Mouse (Mus musculus) CD4-positive, CD25-positive, alpha-beta regulatory T cell, adult 2 months (primary cell): ENCODE measurements around the gene Cped1.

Experiments used
- DNase-seq: peaks from one replicate; pipeline ENCODE4 v3.0.0-alpha.2; 2012; ENCODE audit warnings: low read depth, low spot score

Cped1 gene

DNA sequence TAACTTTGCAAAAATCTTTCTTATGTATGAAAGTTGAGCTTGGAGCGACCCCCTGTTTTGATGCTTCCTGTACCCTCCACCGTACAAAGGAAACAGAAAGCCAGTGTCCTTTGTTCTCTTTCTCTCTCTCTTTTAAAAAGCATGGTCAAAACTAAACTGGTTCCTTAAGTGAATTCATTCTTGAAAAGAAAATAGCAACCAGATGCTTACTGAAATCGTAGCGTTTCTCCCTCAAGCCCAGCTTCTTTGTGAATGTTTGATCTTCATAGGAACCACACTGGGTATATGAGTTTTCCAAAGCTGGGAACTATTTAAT, 40.6 kb downstream of the Cped1 start:
- no peak for DNase-seq

DNA sequence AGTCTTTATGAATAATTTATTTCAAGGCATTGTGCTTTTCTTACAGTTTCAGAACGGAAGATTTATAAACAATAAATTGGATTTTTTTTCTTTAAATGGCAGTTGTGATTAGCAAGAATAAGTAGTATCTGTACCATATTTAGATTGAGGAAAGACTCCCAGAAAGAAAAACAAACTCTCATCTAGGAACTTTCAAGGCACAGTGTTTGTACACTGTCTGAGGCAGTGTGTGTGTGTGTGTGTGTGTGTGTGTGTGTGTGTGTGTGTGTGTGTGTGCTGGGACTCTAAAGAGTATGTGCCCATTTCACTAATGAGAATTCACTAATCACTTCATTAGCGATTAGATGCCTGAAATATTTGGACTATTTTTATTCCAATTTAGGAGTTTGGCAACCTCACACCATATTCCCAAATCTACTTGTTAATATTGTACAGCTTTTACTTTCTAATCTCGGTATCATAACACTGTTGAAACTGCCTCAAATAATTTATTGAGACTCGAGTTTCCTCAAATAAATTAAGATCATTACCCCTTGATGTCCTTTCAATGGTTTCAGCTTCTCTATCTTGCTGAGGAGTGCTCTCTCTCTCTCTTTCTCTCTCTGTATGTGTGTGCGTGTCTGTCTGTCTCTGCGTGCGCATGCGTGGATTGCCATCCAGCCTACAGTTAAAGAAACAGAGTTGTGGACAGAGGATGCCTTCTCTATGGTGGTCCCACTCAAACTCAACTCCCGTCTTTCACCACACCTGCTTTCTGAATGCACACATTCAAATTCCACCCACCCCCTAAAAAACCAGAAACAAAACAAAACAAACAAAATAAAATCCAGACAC, 41.3 kb downstream of the Cped1 start:
- DNase-seq, result no peak

DNA sequence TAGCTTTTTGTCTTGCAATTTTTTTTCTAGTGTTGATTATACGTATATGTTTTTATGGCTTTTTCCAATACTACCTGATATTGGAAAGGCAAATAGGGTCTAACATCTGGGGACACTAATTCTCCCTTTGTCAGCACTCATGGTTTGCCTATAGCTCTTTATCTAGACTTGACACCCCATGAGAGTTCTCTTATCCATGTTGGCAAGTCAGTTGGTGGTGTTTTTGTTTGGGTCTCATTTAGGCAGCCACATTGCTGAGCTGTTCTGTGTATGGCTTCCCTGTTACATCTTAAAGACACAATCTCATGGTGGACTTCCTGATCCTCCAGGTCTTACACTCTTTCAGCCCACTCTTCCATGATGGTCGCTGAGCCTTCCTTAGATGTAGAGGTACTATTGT, 42.1 kb downstream of the Cped1 start:
- DNase-seq, result no peak

DNA sequence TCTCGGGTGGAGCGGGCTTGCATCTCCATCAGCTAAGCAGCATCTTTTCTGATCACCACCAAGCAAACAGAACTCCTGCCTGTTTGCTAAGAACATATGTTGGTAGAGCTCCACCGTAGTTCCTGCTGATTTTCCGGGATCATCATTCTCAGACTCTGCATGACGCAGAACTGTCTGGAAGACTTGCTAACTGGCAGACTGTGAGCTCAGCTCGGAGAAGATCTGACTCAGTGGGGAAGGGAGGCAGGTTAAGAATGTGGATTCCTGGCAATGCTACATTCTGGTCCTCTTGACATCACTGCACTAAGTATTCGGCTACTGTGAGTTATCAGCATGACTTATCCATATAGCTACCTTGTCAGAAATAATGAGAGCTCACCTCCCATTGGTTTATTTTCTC, 44.7 kb downstream of the Cped1 start:
- no peak for DNase-seq

DNA sequence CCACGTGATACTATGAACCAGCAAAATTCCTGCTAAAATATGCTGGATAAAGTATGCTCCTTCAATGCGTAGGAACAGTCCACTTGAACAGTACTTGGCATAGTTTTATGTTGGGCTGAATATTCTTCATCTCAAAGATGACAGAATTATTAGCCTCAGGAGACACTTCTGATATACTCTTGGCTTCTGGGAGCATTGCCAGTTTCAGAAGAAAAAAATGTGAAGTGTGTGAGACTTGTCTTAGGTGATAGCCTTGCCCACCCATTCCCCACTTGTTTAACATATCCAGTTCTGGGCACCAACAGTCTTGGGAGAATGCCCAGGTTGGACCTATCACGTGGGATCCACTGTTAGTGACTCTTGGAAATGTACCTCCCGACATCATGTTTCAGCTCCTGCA, 47.5 kb downstream of the Cped1 start:
- DNase-seq, result no peak

DNA sequence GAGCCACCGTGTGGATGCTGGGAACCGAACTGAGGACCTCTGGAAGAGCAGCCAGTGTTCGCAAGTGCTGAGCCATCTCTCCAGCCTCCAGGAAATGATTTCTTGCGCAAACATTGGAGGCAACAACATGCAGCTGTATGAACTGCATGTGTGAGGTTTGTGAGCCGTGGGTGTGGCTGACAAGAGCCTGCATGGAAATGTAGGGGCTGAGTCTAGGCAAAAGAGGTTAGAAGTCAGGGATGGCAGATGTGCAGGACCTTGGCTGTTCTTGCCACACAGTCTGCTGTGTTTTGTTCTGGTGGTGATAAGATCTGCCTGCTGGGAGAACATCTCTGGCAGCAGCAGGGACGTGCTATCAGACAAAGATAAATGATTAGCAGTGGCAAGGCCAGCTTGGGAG, 49.7 kb downstream of the Cped1 start:
- no peak for DNase-seq

DNA sequence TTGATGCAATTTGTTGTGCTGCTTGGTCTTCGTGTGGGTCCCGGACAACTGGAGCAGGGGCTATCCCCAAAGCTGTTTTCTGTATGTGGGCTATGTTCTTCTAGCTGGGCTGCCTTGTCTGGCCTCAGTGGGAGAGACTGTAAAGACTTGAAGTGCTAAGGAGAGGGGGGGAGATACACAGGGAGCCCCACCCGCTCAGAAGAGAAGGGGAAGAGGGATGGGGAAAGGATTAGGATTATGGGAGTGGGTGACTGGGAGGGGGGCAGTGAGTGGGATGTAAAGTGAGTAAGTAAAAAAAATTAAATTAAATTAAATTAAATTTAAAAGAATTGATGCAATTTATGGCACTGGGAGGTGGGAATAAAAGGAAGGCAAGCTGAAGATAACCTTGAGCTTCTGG, 50.2 kb downstream of the Cped1 start:
- no peak for DNase-seq

DNA sequence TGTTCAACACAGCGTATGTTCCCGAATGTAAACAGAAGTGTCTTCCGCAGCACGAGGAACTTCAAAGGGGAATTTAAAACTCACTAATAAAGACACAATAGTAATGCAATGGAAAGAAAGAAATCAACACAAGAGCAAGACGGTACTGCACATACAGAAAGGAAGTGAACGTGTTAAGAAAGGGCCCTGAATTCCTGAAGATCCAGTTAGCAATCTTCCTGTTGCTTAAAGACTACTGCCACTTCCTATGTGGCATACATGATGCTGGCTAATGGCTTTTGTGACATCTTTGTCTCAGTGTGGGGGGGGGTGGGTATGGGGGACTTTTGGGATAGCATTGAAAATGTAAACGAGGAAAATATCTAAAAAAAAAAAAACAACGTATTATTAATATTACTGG, 50.7 kb downstream of the Cped1 start:
- no peak for DNase-seq

DNA sequence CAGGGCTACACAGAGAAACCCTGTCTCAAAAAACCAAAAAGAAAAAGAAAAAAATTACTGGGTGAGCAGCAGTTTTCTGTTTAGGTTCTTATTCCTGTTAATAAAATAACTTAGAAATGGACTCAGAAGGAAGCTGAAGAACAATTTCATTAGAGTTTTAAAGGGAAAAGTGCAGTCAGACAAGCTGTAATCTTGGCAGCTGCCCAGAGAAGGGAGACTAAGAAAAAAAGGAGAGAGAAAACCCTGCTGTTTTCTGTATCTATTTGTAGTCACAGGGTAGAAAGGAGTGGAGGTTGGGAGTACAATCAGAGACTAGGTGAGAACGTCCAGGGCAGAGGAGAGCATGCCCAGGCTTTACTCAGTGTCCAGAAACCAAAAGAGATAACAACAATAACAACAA, 51.2 kb downstream of the Cped1 start:
- no peak for DNase-seq

DNA sequence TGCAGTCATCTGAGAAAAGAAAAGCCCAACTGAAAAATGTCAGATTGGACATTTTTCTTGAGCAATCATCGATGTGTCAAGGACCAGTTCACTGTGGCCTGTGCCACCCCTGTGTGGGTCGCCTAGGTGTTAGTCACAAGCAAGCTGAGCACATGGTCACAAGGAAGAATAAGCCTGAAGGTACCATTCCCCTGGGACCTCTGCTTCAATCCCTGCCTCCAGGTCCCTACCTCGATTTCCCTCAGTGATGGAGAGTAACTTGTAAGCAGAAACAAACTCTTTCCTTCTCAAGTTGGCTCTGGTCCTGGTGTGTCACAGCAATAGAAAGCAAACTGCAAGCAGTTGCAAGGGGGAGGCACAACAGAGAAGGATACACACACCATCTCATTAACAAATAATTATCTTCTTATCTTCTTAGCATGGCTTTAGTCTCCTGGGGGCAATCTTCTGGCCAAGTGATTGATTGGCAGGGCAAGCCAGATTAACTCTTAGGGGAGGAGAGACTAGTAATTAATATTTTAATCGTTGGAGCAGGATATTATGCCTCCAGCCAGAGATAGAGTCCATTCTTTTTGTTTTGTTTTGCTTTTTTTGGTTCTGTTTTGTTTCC, 51.8 kb downstream of the Cped1 start:
- DNase-seq, result no peak

DNA sequence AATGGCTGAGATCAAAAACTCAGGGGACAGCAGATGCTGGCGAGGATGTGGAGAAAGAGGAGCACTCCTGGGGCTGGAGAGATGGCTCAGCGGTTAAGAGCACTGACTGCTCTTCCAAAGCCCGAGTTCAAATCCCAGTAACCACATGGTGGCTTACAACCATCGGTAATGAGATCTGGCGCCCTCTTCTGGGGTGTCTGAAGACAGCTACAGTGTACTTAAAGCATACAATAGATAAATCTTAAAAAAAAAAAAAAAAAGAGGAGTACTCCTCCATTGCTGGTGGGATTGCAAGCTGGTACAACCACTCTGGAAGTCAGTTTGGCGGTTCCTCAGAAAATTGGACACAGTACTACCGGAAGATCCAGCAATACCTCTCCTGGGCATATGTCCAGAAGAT, 54.0 kb downstream of the Cped1 start:
- peak; percentile 5 for DNase-seq

DNA sequence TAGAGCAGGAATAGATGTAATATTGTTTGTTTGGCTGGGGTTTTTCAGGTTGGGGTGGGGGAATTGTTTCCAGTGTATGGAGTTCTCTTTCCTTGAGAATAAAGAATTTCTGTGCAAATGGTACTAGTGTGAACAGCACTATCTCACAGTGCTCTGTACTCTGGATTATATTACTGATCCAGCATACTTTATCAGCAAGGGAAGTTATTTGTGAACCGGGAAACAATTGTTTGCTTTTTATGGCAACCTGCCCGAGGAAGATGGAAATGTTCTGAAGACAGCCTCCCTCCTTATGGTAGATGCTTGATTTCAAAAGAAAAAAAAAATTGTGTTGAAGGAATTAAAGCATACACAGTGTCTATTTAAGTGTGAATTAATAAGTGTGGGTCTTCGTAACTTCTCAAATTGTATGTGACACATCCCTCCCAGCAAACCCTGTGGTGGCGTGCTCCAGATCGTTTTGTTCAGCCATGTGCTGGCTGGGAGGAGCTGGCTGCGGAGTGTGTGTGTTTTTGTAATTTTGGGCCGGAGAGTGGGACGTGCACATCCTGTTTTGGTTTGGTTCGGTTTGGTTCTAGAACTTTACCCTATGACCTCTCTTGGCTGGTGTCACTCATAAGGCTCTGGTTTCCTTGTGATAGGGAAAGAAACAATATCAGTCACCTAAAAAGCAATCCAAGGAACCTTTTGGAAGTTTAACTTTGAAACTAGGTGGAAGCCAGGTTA, 59.3 kb downstream of the Cped1 start:
- DNase-seq, result no peak

DNA sequence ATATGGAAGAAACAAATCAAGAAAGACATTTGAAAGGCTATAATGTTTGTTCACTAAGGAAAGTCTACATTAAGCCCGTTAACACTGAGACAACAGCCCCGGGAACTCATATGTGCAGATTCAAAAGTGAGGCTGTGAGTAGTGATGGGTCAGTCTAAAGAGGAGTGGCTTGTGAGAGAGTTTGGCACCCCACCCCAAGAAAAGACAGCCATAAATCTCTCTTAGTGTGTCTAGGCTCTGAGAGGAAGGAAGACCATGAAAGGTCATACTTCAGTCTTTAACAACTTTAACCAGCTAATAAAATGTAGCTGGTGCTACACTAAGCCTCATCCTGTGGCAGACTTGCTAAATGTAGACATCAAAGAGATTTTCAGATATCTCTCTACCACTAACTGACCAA, 61.4 kb downstream of the Cped1 start:
- no peak for DNase-seq

DNA sequence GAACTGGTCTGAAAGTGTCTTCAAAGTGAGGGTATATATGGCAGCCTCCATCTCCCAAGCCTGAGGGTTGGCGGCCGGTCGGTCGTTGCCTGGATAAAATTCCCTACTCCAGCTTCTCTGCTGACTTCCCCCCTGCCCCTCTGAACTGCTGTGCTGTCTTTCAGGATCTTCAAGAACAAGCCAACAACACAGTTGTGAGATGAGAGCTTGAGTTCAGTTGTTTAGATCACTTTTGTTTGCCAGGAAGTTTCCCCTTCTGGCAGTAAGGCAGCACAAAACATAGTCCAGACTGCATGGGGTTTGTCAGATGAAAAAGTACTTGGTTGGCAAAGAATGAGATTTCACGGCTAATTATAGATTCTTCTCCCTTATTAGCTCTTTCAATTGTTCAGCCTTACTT, 63.4 kb downstream of the Cped1 start:
- no peak for DNase-seq

DNA sequence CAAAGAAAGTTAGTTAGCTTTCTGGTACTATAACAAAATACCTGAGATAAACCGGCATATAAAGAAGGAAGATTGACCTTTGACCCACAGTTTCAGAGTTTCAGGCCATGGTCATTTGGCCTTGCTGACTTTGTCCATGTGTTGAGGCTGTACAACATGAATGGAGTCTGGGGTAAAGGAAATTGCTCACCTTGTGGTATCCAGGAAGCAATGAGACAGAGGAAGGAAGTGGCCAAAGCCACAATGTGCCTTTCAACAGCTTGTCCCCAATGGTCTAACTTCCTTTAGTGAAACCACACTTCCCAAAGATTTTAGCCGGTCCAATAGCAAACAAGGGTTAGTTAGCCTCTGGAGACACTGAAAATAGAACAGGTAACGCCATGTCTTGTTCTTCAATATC, 65.8 kb downstream of the Cped1 start:
- no peak for DNase-seq

DNA sequence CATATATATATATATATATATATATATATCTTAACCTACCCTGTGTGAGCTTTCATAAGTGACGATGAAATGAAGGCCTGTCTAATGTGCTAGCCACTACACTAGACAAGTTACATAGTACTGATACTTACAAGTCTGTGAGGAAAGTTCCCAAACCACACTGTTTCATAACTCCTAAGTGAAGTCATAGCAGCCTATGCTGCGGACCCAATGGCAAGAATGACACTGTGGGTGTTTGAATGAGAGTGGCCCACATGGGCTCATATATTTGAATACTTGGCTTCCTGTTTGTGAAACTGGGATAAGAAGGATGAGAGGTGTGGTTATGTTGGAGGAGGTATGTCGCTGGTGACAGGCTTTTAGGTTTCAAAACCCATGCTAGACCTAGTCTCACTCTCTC, 67.3 kb downstream of the Cped1 start:
- DNase-seq, result no peak

DNA sequence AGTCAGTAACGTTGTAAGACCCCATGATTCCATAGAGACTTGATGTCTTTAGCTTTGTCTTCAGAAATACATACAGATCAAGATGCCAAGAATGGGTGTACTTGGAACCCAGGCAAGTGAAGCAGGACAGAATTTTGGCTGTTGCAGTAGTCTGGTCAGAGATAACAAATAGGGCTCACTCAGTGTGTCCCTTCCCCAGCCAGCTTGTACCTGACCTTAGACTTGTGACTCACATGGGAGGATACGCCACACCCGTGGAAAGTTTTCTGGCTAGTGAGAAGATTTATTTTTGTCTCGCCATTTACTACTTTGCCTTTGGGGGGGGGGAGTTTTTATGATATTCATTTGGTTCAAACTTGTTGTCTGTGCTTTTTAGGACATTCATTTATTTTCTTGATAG, 78.6 kb downstream of the Cped1 start:
- DNase-seq, result no peak

DNA sequence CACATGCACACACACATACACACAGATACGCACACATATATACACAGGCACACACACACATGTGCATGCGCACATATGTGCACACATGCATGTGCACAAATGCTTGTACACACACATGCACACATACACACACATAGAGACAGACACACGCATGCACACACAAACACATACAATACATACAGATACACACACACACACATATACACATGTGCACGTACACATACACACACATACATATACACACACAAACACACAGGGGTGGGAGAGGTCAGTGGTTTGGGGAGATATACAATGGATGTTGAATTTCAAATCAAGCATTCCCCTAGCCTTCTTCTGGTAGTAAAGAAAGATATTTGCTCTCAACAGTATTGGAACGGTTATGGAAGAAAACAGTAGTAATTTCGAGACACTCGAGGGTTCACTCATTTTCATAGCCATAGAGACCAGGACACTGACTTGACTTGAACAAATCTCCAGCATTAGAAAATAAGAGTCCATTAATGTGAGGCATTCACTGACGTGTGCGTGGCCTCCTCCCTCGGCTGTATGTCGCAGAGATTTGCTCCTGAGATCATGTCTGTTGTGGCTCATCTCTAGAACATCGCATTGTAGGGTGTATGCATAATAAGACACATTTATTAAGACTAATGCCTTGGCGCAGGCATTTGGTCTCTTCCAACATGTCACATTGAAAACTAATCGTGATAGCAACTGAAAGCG, 85.0 kb downstream of the Cped1 start:
- DNase-seq, result peak; percentile 5

DNA sequence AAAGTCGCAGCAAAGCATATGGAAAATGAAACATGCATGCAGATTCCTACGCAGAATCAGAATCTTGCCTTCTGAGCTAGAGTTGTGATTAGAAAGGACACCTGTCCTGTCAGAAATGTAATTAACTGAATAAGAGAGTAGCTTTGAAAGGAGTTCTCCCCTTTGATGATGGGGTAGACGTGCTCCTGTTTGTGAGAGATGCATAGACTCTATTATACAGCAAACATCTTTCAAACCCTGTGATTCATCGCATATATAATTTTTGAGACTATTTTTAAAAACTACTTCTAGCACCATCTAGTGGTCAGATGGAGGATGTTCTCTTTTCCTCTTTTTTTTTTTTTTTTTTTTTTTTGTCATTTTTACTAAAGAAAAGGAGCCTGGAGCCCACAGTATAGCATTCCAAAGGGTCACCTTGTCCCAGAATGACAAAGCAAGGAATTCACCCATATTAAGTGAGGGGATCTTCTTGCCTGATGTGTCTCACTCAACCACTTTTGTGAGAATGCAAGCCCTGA, 85.7 kb downstream of the Cped1 start:
- peak; percentile 6 for DNase-seq

DNA sequence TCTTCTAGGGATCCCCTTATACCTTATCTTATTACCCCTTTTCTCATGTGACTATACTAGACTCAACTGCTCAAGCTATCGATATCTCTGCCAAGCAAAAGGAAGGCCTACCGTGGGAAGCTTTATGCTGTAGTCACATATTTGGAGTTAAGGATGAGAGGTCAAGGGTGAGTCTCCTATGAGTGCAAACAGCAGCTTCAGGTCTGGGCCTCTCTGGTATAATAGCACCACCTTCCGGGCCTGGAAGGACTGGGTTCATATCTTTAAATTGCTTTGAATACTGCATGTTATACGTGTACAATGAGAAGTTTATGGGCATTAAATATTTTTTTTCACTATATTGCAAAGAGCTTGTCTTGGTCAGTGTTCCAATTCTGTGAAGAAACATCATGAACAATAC, 87.0 kb downstream of the Cped1 start:
- no peak for DNase-seq

DNA sequence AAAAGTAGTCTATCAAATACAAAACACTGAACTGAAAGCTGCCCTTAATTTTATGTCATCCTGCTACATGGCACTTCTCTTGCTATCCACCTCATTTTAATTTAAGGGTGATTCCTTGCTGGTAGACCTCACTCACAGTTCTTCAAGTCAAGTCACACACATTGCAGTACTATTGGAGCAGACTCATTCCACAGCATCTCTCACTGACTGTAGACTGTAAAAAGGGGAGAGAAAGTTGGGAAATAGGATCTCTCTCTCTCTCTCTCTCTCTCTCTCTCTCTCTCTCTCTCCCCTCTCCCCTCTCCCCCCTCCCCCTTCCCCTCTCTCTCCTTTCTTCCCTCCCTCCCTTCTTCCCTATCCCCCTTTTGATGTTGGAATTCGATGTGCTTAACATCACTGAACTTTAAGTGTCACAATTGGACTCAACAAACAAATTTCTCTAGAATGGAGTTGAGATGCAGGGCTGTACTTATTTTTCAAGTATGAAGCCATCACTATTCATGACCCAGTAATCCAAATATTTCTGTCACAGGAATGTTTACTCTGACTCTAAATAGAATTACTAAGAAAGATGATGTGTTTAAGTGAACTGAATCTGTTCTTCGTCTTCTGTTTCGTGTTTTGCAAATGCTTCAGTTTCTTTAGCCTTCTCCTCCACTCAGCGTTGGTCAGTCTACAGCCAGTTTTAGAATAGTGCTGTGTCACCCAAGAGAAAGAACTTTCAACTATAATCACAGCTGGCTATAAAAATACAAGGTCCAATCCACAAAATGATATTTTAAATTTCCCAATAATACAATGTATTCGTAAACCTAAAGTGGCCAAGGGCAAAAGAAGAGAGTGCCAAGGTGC, 88.7 kb downstream of the Cped1 start:
- no peak for DNase-seq
